Mouse (Mus musculus) bone marrow, adult 2 months (tissue): ENCODE measurements around the gene Tas2r105. TPM values are rescaled to one million over a fixed set of nuclear protein-coding genes. Genes with fewer than 3 reads are reported as not detected.

ENCODE experiments used
- H3K27ac ChIP-seq: fragments of 200-500 bp; 2 replicates; pipeline ENCODE4 v1.5.1; 2012; ENCODE audit warnings: low read depth, mild to moderate bottlenecking, control low read depth, inconsistent platforms, low read length; ENCODE audit not compliant: control insufficient read depth, poor library complexity, insufficient read depth
- H3K4me1 ChIP-seq: fragments of 200-500 bp; 2 replicates; pipeline ENCODE4 v1.6.1; 2011; ENCODE audit warnings: low read length; ENCODE audit not compliant: control insufficient read depth, insufficient read depth
- H3K4me3 ChIP-seq: fragments of 200-500 bp; replicated peaks from 2 replicates; pipeline ENCODE3; 2011; ENCODE audit warnings: mild to moderate bottlenecking, low read depth, low read length, control low read depth; ENCODE audit not compliant: control insufficient read depth
- CTCF ChIP-seq: fragments of 200-500 bp; IDR thresholded peaks from 2 replicates; pipeline ENCODE4 v1.5.1; 2011; ENCODE audit warnings: low read length, control low read depth; ENCODE audit not compliant: control insufficient read depth, insufficient read depth
- POLR2A ChIP-seq: fragments of 200-500 bp; IDR thresholded peaks from 2 replicates; pipeline ENCODE4 v1.6.1; 2011; ENCODE audit warnings: low read depth, mild to moderate bottlenecking, control low read depth, low read length, borderline replicate concordance; ENCODE audit not compliant: control insufficient read depth
- WGBS: fragments of 180-500 bp; shearing (Covaris S2); methylation state at CpG from one replicate; pipeline ENCODE4 v1.1.7; 2018; 5-methylcytosine and 5-hydroxymethylcytosine counted together
- polyA plus RNA-seq: library from polyadenylated mRNA; stranded (reverse); fragments of >200 nt; gene quantifications from 2 replicates; pipeline ENCODE4 v1.2.4, GENCODE M21; 2011; ENCODE audit warnings: low replicate concordance; ENCODE audit not compliant: missing spikeins, insufficient read depth, insufficient read length

Gene Tas2r105
- polyA plus RNA-seq = not detected in 2 replicates

DNA sequence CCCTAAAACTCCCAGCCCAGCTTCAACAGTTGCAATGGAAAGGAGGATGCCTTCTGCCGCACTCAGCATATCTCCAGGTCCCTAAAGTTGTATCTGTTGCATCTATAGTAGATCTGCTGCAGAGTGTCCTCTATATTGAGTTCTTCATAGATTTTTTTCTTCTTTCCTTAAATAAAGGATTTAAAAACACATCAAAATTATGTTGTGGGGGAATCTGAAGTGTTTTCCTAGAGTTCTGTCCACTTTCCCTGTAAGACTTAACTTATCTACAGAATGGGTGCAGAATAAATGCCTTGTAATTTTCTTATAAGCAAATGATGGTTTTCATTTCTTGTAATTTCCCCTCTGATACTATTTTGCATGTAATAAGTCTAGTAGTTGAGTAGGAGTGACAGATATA lies at the start of gene Tas2r105:
TSS of gene Tas2r105 (minus strand) at position 101 of the 400 bp plus-strand sequence.
- Histone ChIP-seq H3K4me1 (no peaks in the 10 kb centered on the region), H3K27ac (no peak within 1 kb of the TSS), H3K4me3 (no peak within 1 kb of the TSS)
- TF ChIP-seq CTCF = no peak
- 75% methylated on average over 1 of the region's 1 CpGs for WGBS

- no peak for TF ChIP-seq CTCF
- no peak for TF ChIP-seq POLR2A
- H3K4me3 ChIP-seq = no peak overlapping the region
- no peaks in the 10 kb centered on the region for H3K4me1 ChIP-seq
- no peak overlapping the region for H3K27ac ChIP-seq
- WGBS = 38% methylated on average over 7 of the region's 7 CpGs
Measured at GRCm38 (mm10) chr6:131712803-131713202, 25.5 kb upstream of the Tas2r105 start.

GRCm38 (mm10) chr6:131689963-131690362 lies 2.7 kb upstream of the Tas2r105 start, which contains the start of gene Tas2r114:
Gene Tas2r114 (minus strand): TSS chr6:131690063.
- Histone ChIP-seq H3K27ac (no peak within 1 kb of the TSS), H3K4me1 (no peaks in the 10 kb centered on the region), H3K4me3 (no peak within 1 kb of the TSS)
- TF ChIP-seq POLR2A (no peak), CTCF (no peak)

DNA sequence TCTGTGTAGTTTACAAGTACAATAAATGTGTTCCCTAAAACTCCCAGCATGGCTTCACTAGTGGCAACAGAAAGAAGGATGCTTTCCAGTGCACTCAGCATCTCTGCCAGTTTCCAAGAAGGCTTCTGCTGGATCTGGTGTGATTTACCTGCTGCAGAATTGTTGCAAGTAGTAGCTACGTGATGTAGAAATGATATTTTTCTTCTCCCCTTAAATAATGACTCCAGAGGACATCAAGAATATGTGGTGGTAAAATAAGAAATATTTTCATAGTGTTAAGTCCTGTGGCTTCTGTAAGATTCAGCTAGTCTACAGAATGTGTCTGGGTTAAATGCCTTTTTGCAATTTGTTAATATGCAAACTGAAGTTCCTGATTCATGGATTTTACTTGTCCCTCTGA lies 1.7 kb downstream of the Tas2r105 start, which contains the start of gene Tas2r104:
TSS of gene Tas2r104 (minus strand) at position 101 of the 400 bp plus-strand sequence.
- no peak for TF ChIP-seq POLR2A
- no peak for TF ChIP-seq CTCF
- H3K4me3 ChIP-seq = no peak within 1 kb of the TSS
- no peaks in the 10 kb centered on the region for H3K4me1 ChIP-seq
- no peak within 1 kb of the TSS for H3K27ac ChIP-seq
- 44% methylated on average over 1 of the region's 1 CpGs for WGBS

DNA sequence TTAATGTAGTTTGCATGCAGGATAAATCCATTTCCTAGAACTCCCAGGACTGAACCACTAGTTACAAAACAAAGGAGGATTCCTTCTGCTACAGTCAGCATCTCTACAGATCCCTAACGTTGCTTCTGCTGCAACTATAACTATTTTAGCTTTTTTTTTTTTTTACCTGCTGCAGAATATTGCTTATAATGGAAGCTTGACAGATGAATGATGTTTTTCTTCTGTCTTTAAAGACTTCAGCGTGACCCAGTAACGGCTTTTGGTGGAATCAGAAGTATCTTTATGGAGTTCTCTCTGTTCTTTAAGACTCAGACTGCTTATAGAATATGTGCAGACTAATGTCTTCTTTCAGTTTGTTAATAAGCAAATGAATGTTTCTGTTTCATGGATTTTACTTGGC lies 8.5 kb downstream of the Tas2r105 start, which contains the start of gene Tas2r106:
TSS of gene Tas2r106 (minus strand) at position 101 of the 400 bp plus-strand sequence.
- no peak within 1 kb of the TSS for H3K4me3 ChIP-seq
- no peak within 1 kb of the TSS for H3K27ac ChIP-seq
- TF ChIP-seq CTCF (no peak), POLR2A (no peak)
- WGBS = 59% methylated on average over 3 of the region's 3 CpGs
- H3K4me1 ChIP-seq = no peaks in the 10 kb centered on the region

- H3K27ac ChIP-seq = no peak within 1 kb of the TSS
- TF ChIP-seq POLR2A (no peak), CTCF (no peak)
- no peaks in the 10 kb centered on the region for H3K4me1 ChIP-seq
- no peak within 1 kb of the TSS for H3K4me3 ChIP-seq
Measured at GRCm38 (mm10) chr6:131660049-131660448, 27.2 kb downstream of the Tas2r105 start, which contains the start of gene Tas2r107. Gene Tas2r107 (minus strand): TSS chr6:131660149.

Other genes starting within 250 kb of the Tas2r105 start
- gene 5430401F13Rik, start 201.1 kb downstream of the Tas2r105 start, polyA plus RNA-seq = not detected in 2 replicates
- not detected in 2 replicates for gene Gm6619, start 201.1 kb downstream of the Tas2r105 start, polyA plus RNA-seq
- not detected in 2 replicates for gene Tas2r130, start 56.6 kb downstream of the Tas2r105 start, polyA plus RNA-seq
- not detected in 2 replicates for gene Tas2r107, start 27.3 kb downstream of the Tas2r105 start, polyA plus RNA-seq
- gene Tas2r106, start 8.6 kb downstream of the Tas2r105 start, polyA plus RNA-seq = not detected in 2 replicates
- not detected in 2 replicates for gene Tas2r104, start 1.8 kb downstream of the Tas2r105 start, polyA plus RNA-seq
- not detected in 2 replicates for gene Tas2r114, start 2.6 kb upstream of the Tas2r105 start, polyA plus RNA-seq